In the genomic region with DNA sequence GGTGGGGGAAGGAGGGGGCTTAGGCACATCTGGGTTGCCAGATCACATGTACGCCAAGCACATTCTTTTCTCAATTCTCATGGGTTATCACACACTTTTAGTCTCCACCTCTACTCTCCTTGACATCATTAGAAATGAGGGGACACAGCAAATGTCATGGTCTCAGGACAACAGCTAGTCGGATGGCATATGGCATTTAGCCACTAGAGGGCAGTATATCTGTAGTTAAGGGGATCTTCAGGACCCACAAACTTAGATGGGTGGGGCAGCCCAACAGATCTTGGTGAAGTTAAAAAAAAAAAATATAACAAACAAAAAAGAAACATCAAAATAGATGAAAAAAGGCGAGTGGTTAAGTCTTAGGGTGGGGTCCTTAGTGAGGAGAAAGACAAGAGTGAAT, we compare ENCODE assay signal across 9 mouse cellular contexts. TPM values are rescaled to one million over a fixed set of nuclear protein-coding genes. Genes with fewer than 3 reads are reported as not detected.
DNase-seq lines count a peak whose midpoint lies in the region; ATAC-seq and TF ChIP-seq lines count a peak whose summit lies in the region.
"Had no signal": no experiment of that assay in that cellular context is flagged by ENCODE, and none has a peak within 500 bp of the region (broad histone marks: within the 10 kb centered on the region; RNA-seq: fewer than 3 reads in every experiment).

No protein-coding gene starts in this region.

- ATAC-seq in kidney, embryonic 16.5 days (ENCODE audit: low FRiP score, low TSS enrichment), result no peak
- ATAC-seq in embryonic facial prominence, embryonic 14.5 days (ENCODE audit: low read depth), result no peak
- no peak for ATAC-seq in frontal cortex, adult (ENCODE audit: low TSS enrichment)

- dilution Hi-C loops in CH12.LX (cut with MboI; ENCODE audit: extremely low pct_ligation_motif_present, extremely low pct_unique_long_range_greater_than_20kb, low sequenced_read_pairs), result no loop called here

- DNase-seq in kidney, adult 18-20 months, result peak; percentile 50
- DNase-seq in CH12.LX (ENCODE audit: extremely low read depth), result peak; percentile 86
- peak; percentile 71 for DNase-seq in T-cell, adult 2 months (ENCODE audit: low spot score)
- DNase-seq in embryonic facial prominence, embryonic 14.5 days (ENCODE audit: low spot score), result peak; percentile 89
- peak; percentile 57 for DNase-seq in left cerebral cortex, postnatal 4 days
- peak; percentile 52 for DNase-seq in right cerebral cortex, postnatal 14 days

- no peak for TF ChIP-seq EP300 in CH12.LX (IDR thresholded peaks at IDR 0.05; ENCODE audit: low read length)

- TF ChIP-seq RAD21 in CH12.LX (IDR thresholded peaks at IDR 0.05; ENCODE audit: low read depth, low read length), result peak; percentile 79

- H3K36me3 ChIP-seq in kidney, embryonic 16.5 days (ENCODE audit: insufficient read depth, low read length), result no peaks in the 10 kb centered on the region; the same call in 1 of the 2 replicates
- H3K36me3 ChIP-seq in CH12.LX (replicated peaks in 1 of 2; ENCODE audit: control insufficient read depth in 1 of 2, insufficient read depth in 1 of 2, low read length in 1 of 2), result peaks cover 9 to 32% of the 10 kb centered on the region in 2 experiments
- no peaks in the 10 kb centered on the region for H3K36me3 ChIP-seq in embryonic facial prominence, embryonic 14.5 days (ENCODE audit: control insufficient read depth, insufficient read depth, low read length)
- H3K36me3 ChIP-seq: lung, embryonic 15.5 days had no signal

- H3K9me3 ChIP-seq in kidney, embryonic 16.5 days (ENCODE audit: low read length), result no peaks in the 10 kb centered on the region
- no peaks in the 10 kb centered on the region for H3K9me3 ChIP-seq in CH12.LX (replicated peaks; ENCODE audit: low read length)
- H3K9me3 ChIP-seq in embryonic facial prominence, embryonic 14.5 days (ENCODE audit: control insufficient read depth, low read length), result no peaks in the 10 kb centered on the region
- H3K9me3 ChIP-seq: lung, embryonic 15.5 days had no signal

- H3K4me1 ChIP-seq in kidney, embryonic 16.5 days (ENCODE audit: insufficient read depth, low read length), result peaks cover 21% of the 10 kb centered on the region
- peaks cover 7 to 32% of the 10 kb centered on the region in 2 experiments for H3K4me1 ChIP-seq in CH12.LX (ENCODE audit: control insufficient read depth in 1 of 2, insufficient read depth in 2 of 2)
- peaks cover 8% of the 10 kb centered on the region; the same call in 1 of the 2 replicates for H3K4me1 ChIP-seq in embryonic facial prominence, embryonic 14.5 days (ENCODE audit: control insufficient read depth, insufficient read depth, low read length)

- WGBS in kidney, embryonic 16.5 days, result 22% methylated on average over 3 of the region's 3 CpGs
- 16% methylated on average over 3 of the region's 3 CpGs for WGBS in embryonic facial prominence, embryonic 14.5 days

- H3K27me3 ChIP-seq in kidney, embryonic 16.5 days (ENCODE audit: insufficient read depth, low read length), result no peaks in the 10 kb centered on the region
- no peaks in the 10 kb centered on the region for H3K27me3 ChIP-seq in CH12.LX (replicated peaks)
- H3K27me3 ChIP-seq in embryonic facial prominence, embryonic 14.5 days (replicated peaks; ENCODE audit: control insufficient read depth, insufficient read depth, low read length), result no peaks in the 10 kb centered on the region
- H3K27me3 ChIP-seq: lung, embryonic 15.5 days had no signal

- no peak overlapping the region for H3K9ac ChIP-seq in kidney, embryonic 16.5 days (replicated peaks; ENCODE audit: low read length)
- no peak overlapping the region for H3K9ac ChIP-seq in CH12.LX (ENCODE audit: insufficient read depth, low read depth)
- no peak overlapping the region for H3K9ac ChIP-seq in embryonic facial prominence, embryonic 14.5 days (ENCODE audit: low read depth, low read length)
- H3K9ac ChIP-seq: lung, embryonic 15.5 days had no signal

- no peak overlapping the region for H3K4me3 ChIP-seq in kidney, embryonic 16.5 days (ENCODE audit: low read length)
- no peak overlapping the region for H3K4me3 ChIP-seq in CH12.LX (replicated peaks in 1 of 3; ENCODE audit: low read depth in 2 of 3, low read length in 2 of 3, poor library complexity in 1 of 3)
- H3K4me3 ChIP-seq in embryonic facial prominence, embryonic 14.5 days (ENCODE audit: low read depth, low read length), result no peak overlapping the region
- H3K4me3 ChIP-seq: lung, embryonic 15.5 days had no signal

- TF ChIP-seq POLR2A in CH12.LX (IDR thresholded peaks at IDR 0.05; ENCODE audit: low read depth, low read length), result no peak

- TF ChIP-seq CTCF in CH12.LX (conservative IDR thresholded peaks at IDR 0.05 in 1 of 2, IDR thresholded peaks at IDR 0.05 in 1 of 2; ENCODE audit: low read depth in 2 of 2, low read length in 2 of 2), result peak; percentile 91 to 98

- no peak overlapping the region for H3K27ac ChIP-seq in kidney, embryonic 16.5 days (ENCODE audit: low read length)
- no peak overlapping the region for H3K27ac ChIP-seq in CH12.LX (ENCODE audit: insufficient read depth, low read depth)
- no peak overlapping the region for H3K27ac ChIP-seq in embryonic facial prominence, embryonic 14.5 days (replicated peaks; ENCODE audit: low read depth, low read length)
- H3K27ac ChIP-seq: lung, embryonic 15.5 days had no signal

- H3K4me2 ChIP-seq in kidney, embryonic 16.5 days (replicated peaks; ENCODE audit: low read depth, low read length), result no peak overlapping the region
- no peak overlapping the region for H3K4me2 ChIP-seq in CH12.LX (ENCODE audit: insufficient read depth, low read depth, poor library complexity, severe bottlenecking)
- no peak overlapping the region for H3K4me2 ChIP-seq in embryonic facial prominence, embryonic 14.5 days (ENCODE audit: low read depth, low read length)
- H3K4me2 ChIP-seq: lung, embryonic 15.5 days had no signal

- intact Hi-C loops in left cerebral cortex, postnatal 4 days (cut with DNase I), result no loop called here

- in situ Hi-C loops in CH12.LX (cut with MboI; ENCODE audit: low pct_ligation_motif_present, low pct_unique_long_range_greater_than_20kb, low sequenced_read_pairs), result no loop called here

- peaks cover 11% of the 10 kb centered on the region; the same call in 1 of the 2 replicates for H3K79me2 ChIP-seq in CH12.LX (replicated peaks; ENCODE audit: control insufficient read depth, extremely low read depth, insufficient read depth, poor library complexity, severe bottlenecking)

TF ChIP-seq in CH12.LX, 34 proteins besides CTCF, POLR2A, EP300 and RAD21 (continues in another document):
- TF ChIP-seq KAT2A (IDR thresholded peaks at IDR 0.05; ENCODE audit: insufficient replicate concordance, low read length), result no peak
- TF ChIP-seq ZNF384 (IDR thresholded peaks at IDR 0.05; ENCODE audit: low read depth, low read length), result peak; percentile 85
- no peak for TF ChIP-seq ZKSCAN1 (IDR thresholded peaks at IDR 0.05; ENCODE audit: borderline replicate concordance, low read depth, low read length)
- no peak for TF ChIP-seq GABPA (IDR thresholded peaks at IDR 0.05; ENCODE audit: insufficient replicate concordance, low read depth, low read length)
- no peak for TF ChIP-seq POLR2AphosphoS2 (IDR thresholded peaks at IDR 0.05; ENCODE audit: low read depth, low read length)
- TF ChIP-seq SIN3A (IDR thresholded peaks at IDR 0.05; ENCODE audit: low read length), result peak; percentile 68; the same call in 1 of the 2 replicates
- no peak for TF ChIP-seq USF1 (IDR thresholded peaks at IDR 0.05; ENCODE audit: low read depth, low read length)
- no peak for TF ChIP-seq NELFE (IDR thresholded peaks at IDR 0.05; ENCODE audit: low read depth, low read length)
- TF ChIP-seq RCOR1 (conservative IDR thresholded peaks at IDR 0.05; ENCODE audit: low read depth, low read length), result no peak
- no peak for TF ChIP-seq E2F4 (IDR thresholded peaks at IDR 0.05; ENCODE audit: insufficient replicate concordance, low read depth, low read length)
- peak; percentile 53; the same call in 1 of the 2 replicates for TF ChIP-seq MYC (IDR thresholded peaks at IDR 0.05; ENCODE audit: low read depth, low read length)

RNA-seq across cellular contexts. Expression of gene Kmt2d, which starts 6.3 kb away (rescaled TPM):
- 12.4 and 14.1 TPM in 2 replicates for polyA plus RNA-seq in kidney, embryonic 16.5 days (2015; fragmentation: Nextera tagmentation; extraction: Ambion mirVana)
- total RNA-seq in CH12.LX (2012; rRNA removed), result 14.1 and 15.6 TPM in 2 replicates
- total RNA-seq in CH12.LX (2014; rRNA removed), result 4.3 and 4.8 TPM in 2 replicates
- polyA plus RNA-seq in CH12.LX (2012; ENCODE audit: insufficient read length, low read depth), result 22.7 TPM in 2 replicates
- 13.8 and 15.5 TPM in 2 replicates for polyA plus RNA-seq in embryonic facial prominence, embryonic 14.5 days (2014; fragmentation: Nextera tagmentation; extraction: Ambion mirVana)
- total RNA-seq in left cerebral cortex, postnatal 4 days (2021), result 10 to 100 TPM; 74.2 to 74.4 TPM

RNA-seq across cellular contexts. Expression of gene Rhebl1, which starts 17.0 kb away (rescaled TPM):
- 16.7 and 18.3 TPM in 2 replicates for polyA plus RNA-seq in kidney, embryonic 16.5 days (2015; fragmentation: Nextera tagmentation; extraction: Ambion mirVana)
- total RNA-seq in CH12.LX (2012; rRNA removed) (11.1 and 13.9 TPM in 2 replicates), CH12.LX (2014; rRNA removed) (17.6 and 23.2 TPM in 2 replicates)
- 23.3 and 25.1 TPM in 2 replicates for polyA plus RNA-seq in CH12.LX (2012; ENCODE audit: insufficient read length, low read depth)
- polyA plus RNA-seq in embryonic facial prominence, embryonic 14.5 days (2014; fragmentation: Nextera tagmentation; extraction: Ambion mirVana), result 8.4 and 12.2 TPM in 2 replicates
- 10 to 100 TPM; 18.3 to 18.4 TPM for total RNA-seq in left cerebral cortex, postnatal 4 days (2021)

RNA-seq across cellular contexts. Expression of gene Dhh, which starts 21.0 kb away (rescaled TPM):
- polyA plus RNA-seq in kidney, embryonic 16.5 days (2015; fragmentation: Nextera tagmentation; extraction: Ambion mirVana), result 1.4 and 1.8 TPM in 2 replicates
- total RNA-seq in CH12.LX (2012; rRNA removed), result not detected in 2 replicates
- not detected in 2 replicates for total RNA-seq in CH12.LX (2014; rRNA removed)
- not detected in 2 replicates for polyA plus RNA-seq in CH12.LX (2012; ENCODE audit: insufficient read length, low read depth)
- polyA plus RNA-seq in embryonic facial prominence, embryonic 14.5 days (2014; fragmentation: Nextera tagmentation; extraction: Ambion mirVana), result 2.0 and 3.1 TPM in 2 replicates
- total RNA-seq in left cerebral cortex, postnatal 4 days (2021), result under 1 TPM; 0.28 to 0.36 TPM

RNA-seq across cellular contexts. Expression of gene Lmbr1l, which starts 40.7 kb away (rescaled TPM):
- 17.6 and 18.9 TPM in 2 replicates for polyA plus RNA-seq in kidney, embryonic 16.5 days (2015; fragmentation: Nextera tagmentation; extraction: Ambion mirVana)
- total RNA-seq in CH12.LX (2012; rRNA removed), result 19.7 and 23.4 TPM in 2 replicates
- total RNA-seq in CH12.LX (2014; rRNA removed), result 27.5 and 30.4 TPM in 2 replicates
- 22.4 and 27.9 TPM in 2 replicates for polyA plus RNA-seq in CH12.LX (2012; ENCODE audit: insufficient read length, low read depth)
- 3.9 and 4.3 TPM in 2 replicates for polyA plus RNA-seq in embryonic facial prominence, embryonic 14.5 days (2014; fragmentation: Nextera tagmentation; extraction: Ambion mirVana)
- 10 to 100 TPM; 31.4 to 42.2 TPM for total RNA-seq in left cerebral cortex, postnatal 4 days (2021)

RNA-seq across cellular contexts. Expression of gene Prkag1, which starts 46.0 kb away (rescaled TPM):
- 103 and 119 TPM in 2 replicates for polyA plus RNA-seq in kidney, embryonic 16.5 days (2015; fragmentation: Nextera tagmentation; extraction: Ambion mirVana)
- 49.4 and 63.2 TPM in 2 replicates for total RNA-seq in CH12.LX (2012; rRNA removed)
- total RNA-seq in CH12.LX (2014; rRNA removed), result 87.5 and 89.4 TPM in 2 replicates
- polyA plus RNA-seq in CH12.LX (2012; ENCODE audit: insufficient read length, low read depth), result 66.1 and 73.2 TPM in 2 replicates
- 71.7 and 80.6 TPM in 2 replicates for polyA plus RNA-seq in embryonic facial prominence, embryonic 14.5 days (2014; fragmentation: Nextera tagmentation; extraction: Ambion mirVana)
- 10 to 100 TPM; 35.0 to 38.1 TPM for total RNA-seq in left cerebral cortex, postnatal 4 days (2021)
